Mouse (Mus musculus) thymus, postnatal 4 days (tissue): ENCODE results near the gene Pbxip1.

ENCODE experiments used
- DNase-seq: peaks from one replicate; pipeline ENCODE4 v3.0.0; 2021

Gene Pbxip1

GRCm38 (mm10) chr3:89436176-89437113 is at the start of gene Pbxip1:
Gene Pbxip1, plus strand, starts transcription at chr3:89436706.
- peak; percentile 63 for DNase-seq

- DNase-seq = peak; percentile 28
Observed at GRCm38 (mm10) chr3:89387632-89388031, 48.9 kb upstream of the Pbxip1 start.

DNA sequence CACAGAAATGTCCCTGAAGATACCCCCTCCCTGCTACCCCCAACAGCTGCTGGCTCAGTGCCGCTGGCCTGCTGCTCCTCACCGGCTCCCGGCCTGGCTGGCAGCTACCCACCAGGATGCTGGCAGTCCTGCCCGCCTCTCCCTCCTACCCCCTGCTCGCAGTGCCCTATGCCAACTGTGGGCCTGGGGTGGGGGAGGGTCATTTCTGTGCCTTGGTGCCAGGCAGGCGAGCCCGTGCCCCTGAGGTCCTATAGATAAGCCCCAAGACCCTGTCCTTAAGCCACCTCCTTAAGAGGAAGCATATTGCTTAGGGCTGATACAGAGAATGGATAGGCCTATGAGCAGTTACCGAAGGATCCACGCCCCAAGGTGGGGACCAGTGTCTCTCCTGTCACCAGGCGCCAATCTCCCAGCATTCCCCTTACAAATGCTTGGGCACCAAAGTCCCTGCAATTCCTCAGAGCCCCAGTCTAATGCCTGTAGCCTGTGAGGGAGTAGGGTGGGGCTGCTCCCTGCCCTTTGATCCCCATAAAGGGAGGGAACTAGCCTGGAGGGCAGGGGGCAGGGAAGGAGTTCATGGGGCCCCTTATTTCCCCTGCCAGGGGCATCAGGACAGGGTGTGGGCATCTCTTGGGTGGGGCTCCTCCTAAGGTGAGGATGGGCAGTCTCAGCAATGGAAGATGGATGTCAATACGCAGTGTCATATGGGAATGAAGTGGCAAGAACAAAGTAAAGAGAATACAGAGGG is 48.2 kb upstream of the Pbxip1 start:
- DNase-seq = peak; percentile 37

DNA sequence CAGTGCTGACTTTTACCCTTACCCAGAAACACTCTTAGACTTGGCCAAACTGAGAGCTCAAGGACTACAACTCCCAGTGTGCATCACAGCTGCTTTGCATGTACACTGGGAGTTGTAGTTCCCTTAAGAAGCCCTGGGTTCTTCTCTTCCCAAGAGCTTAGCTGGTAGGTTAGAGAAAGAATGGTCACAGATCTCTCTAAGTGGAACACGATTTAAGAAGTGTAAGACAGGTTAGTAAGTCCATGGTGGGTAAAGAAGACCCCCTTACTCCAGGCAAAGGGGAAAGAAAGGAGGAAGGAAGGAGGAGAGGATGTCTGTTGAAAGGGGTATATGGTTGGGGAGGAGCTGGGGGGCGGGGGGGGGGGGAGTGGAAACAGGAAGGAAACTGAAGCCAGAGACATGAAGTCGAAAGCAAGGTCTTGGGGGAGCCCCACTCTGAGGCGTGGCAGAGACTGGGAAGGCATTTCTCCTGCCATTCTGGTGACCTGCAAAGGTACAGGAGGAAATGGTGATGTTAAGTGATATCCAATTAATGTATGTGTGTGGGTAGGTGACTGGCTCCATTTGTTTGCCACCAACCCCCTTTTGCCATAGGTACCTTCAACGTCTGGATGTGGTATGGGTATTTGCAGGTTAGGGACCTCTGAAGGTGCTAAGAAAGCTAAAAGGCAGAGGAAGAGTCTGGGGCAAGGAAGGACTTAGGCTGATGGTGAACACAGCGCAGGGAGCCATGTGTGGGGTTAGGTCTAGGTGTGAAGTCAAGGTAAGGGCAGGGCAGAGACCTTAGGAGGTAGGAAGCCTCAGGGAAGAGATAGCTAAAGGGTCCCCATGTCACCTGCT is 47.4 kb upstream of the Pbxip1 start:
- DNase-seq = peak; percentile 63

GRCm38 (mm10) chr3:89390111-89390515 is 46.4 kb upstream of the Pbxip1 start:
- peak; percentile 38 for DNase-seq

GRCm38 (mm10) chr3:89390699-89391662 is 45.5 kb upstream of the Pbxip1 start:
- peak; percentile 68 for DNase-seq

GRCm38 (mm10) chr3:89391663-89392511 is 44.6 kb upstream of the Pbxip1 start:
- DNase-seq = peak; percentile 53

- peak; percentile 44 for DNase-seq
Observed at GRCm38 (mm10) chr3:89392871-89393311, 43.6 kb upstream of the Pbxip1 start.

GRCm38 (mm10) chr3:89393605-89394004 is 42.9 kb upstream of the Pbxip1 start:
- DNase-seq = peak; percentile 74

GRCm38 (mm10) chr3:89394006-89394893 is 42.3 kb upstream of the Pbxip1 start, which contains the start of gene Zbtb7b:
Gene Zbtb7b, minus strand, starts transcription at chr3:89394776.
- DNase-seq = peak; percentile 52

DNA sequence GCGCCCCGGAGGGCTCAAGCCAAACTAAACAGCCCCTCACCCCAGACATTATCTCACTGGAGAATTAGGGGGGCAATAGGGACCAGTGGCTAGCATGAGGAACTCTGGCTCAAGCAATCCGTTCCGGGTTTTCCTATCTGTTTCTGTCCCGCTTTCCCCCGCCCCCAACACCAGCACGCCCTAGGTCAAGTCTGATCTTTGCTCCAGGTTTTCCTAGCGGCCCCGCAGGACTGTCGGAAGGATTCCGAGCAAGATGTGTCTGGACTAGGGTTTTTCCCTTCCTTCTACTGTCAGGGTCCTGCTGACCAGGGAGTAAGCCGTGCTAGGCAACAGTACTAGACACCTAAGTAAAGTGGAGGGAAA is 41.6 kb upstream of the Pbxip1 start:
- DNase-seq = peak; percentile 41

GRCm38 (mm10) chr3:89395419-89395805 is 41.1 kb upstream of the Pbxip1 start:
- no peak for DNase-seq

GRCm38 (mm10) chr3:89395806-89396653 is 40.5 kb upstream of the Pbxip1 start:
- DNase-seq = peak; percentile 79

DNA sequence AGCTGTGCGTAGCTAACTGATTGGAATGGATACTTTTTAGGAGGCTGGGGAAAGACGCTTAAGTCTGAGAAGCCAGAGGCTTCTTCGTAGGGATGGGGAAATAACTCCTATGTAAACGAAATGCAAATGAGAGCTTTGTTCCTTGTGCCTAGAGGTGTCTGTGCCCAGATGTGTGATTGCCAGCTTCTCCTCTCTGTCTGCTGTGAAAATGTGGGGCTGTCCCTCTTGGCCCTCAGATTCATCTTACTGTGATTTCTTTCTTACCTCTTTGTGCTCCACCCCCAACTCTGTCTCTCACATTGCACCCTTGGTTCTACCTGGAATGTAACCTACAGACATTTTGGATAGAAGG is 39.9 kb upstream of the Pbxip1 start:
- no peak for DNase-seq

GRCm38 (mm10) chr3:89401329-89401728 is 35.2 kb upstream of the Pbxip1 start:
- DNase-seq = no peak

GRCm38 (mm10) chr3:89402693-89403092 is 33.8 kb upstream of the Pbxip1 start, which contains the start of gene Lenep:
Gene Lenep, minus strand, starts transcription at chr3:89402793.
- DNase-seq = no peak

- DNase-seq = no peak
Observed at GRCm38 (mm10) chr3:89406887-89407286, 29.6 kb upstream of the Pbxip1 start.

- DNase-seq = no peak
Observed at GRCm38 (mm10) chr3:89408448-89408847, 28.1 kb upstream of the Pbxip1 start.

DNA sequence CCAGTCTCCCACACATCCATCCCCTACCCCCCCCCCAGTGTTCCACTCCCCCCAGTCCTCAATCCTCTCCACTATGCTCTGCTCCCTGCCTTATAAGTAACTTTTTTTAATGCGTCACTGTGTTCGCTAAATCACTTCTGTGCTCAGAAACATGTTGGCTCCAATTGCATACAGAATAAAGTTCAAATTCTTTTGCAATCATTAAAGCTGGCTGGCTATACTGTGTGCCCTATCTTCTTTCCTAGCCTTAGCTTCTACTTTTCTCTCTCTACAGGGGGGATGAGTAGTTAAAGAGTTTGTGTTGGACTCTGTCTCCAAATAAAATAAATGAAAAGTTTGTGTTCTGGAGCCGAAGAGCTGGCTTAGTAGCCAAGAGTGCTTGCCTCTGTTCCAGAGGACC is 26.8 kb upstream of the Pbxip1 start:
- no peak for DNase-seq
